Mouse (Mus musculus) monocyte, adult 5-6 weeks (primary cell): ENCODE measurements around the gene Vrk1. TPM values are rescaled to one million over a fixed set of nuclear protein-coding genes. Genes with fewer than 3 reads are reported as not detected.

ENCODE experiments used
- ATAC-seq: fragments of 153-309, 156-312 bp; replicated peaks from 2 replicates; pipeline ENCODE4 v1.8.0; 2017; ENCODE audit warnings: mild to moderate bottlenecking; ENCODE audit not compliant: low TSS enrichment, insufficient number of reproducible peaks, severe bottlenecking, poor library complexity, low FRiP score
- total RNA-seq: library from RNA; stranded (forward); fragments of 200-1000, 200-491, 200-594 nt; gene quantifications from 3 replicates; pipeline ENCODE4 v1.2.3, GENCODE M21; 2017

The Vrk1 gene
- total RNA-seq: 66.1 to 119 TPM (median 109 TPM) in 3 replicates

DNA sequence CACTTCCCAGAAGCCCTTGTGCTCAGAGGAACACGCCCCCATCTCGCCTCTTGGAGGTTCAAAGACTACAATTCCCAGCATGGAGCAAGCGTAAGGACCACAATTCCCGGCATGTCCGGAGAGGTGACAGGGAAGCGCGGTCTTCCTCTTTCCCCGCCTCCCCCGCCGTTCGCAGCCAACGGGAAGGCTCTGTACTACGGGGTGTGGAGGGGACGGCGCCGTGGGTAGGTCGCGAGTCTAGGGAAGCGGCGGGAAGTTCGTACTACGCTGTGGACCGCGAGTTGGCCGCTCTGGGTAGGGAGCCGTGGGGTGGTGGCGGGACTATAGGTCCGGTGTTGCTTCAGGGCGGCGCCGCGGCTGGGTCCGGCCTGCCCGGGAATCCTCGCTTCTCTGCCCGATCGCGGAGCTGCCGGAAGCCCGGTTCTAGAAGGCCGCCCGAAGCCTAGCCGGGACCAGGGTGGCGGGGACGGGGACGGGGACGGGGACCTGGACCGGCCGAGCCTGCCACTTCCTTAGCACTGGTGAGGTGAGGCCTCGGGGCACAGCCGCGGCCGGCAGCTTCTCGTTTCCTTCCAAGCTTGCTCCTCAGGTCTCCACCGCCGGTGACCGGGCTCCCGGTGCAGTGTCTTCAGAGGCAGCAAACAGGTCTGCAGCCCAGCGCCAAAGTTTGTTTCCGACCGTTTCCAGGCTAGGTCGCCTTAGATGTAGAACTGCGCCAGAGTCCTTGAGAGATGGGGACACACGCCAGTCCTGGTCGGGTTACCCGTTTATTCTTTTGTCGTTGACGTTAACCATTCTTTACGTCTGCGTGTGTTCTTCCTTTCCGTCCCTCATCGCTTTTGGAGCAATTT lies at the start of gene Vrk1:
Vrk1 (plus strand) TSS at position 164 of the 851 bp plus-strand sequence.
- peak; percentile 98 for ATAC-seq

DNA sequence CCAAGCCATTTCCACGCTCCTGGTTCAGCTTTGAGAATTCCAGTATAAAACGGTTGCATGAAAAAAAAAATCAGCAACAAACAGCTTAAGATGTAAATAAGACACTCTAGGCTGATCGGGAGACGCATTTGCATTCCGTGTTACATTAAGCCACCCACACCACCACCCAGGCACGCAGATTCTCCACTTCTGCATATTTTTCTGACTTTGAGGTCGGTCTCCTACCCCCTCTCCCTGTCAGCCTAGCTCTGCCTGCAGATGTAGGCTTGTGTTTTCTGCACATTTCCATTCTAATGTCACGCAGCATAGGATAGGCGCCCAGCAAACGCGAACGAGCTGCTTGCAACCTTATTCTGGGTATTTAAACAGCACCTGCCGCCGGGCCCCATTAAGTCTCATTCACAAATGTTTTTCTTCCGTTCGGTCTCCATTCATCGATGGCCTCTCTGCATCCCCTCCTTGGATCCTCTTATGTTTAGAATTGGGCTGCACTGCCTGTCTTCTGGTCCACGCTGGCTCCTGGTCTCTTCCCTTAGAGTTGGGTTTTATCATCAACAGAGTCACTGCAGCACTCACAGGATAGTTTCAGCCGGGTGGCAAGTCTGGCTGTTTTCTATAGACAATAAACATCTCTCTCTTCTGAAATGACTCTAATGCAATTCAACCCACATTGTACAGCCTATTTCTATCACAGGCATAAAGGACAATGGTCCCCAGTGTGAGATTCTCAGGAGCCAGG lies 49.3 kb upstream of the Vrk1 start:
- no peak for ATAC-seq

GRCm38 (mm10) chr12:105961667-105962066 lies 48.4 kb upstream of the Vrk1 start:
- no peak for ATAC-seq

DNA sequence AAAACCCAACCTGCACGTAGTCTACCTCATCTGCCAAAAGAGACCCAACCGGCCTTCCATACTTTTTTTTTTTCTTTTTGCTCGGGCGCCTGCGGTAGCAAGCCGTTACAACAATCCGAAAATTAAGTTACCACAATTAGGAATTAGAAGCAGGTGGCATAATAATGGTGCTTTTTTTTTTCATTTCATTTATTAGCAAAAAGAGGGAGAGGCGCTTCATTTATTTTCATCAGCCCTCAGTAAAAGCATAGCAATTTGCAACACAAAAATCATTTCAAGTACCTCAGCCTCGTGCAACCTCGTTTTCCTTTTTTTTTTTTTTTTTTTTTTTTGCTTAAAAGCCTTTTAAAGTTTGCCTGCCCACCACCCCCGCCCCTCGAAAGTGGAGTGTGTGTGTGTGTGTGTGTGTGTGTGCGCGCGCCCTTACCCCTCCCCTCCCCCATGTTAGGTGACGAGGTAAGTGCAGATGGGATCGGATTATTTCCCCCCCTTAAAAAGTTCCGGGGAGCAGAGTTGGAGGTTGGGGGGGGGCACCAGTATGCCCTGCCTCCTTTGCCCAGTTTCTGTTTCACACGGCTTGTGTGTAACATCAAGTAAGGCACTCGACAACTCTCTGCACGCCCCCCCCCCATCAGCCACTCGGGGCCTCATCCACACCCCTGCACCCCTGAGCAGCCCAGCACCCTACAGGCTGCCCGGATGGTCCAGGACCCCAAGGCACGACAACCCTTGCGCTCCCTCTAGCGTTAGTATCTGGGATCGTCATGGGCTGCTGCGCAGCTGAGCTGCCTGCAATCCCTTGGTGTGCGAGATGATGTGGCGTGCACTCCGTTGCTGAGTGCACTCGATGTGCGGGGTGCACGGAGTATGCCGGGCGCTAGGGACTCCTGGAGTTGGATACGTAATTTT lies 47.7 kb upstream of the Vrk1 start:
- ATAC-seq: peak; percentile 86

GRCm38 (mm10) chr12:105963012-105963572 lies 46.9 kb upstream of the Vrk1 start:
- ATAC-seq: peak; percentile 60

DNA sequence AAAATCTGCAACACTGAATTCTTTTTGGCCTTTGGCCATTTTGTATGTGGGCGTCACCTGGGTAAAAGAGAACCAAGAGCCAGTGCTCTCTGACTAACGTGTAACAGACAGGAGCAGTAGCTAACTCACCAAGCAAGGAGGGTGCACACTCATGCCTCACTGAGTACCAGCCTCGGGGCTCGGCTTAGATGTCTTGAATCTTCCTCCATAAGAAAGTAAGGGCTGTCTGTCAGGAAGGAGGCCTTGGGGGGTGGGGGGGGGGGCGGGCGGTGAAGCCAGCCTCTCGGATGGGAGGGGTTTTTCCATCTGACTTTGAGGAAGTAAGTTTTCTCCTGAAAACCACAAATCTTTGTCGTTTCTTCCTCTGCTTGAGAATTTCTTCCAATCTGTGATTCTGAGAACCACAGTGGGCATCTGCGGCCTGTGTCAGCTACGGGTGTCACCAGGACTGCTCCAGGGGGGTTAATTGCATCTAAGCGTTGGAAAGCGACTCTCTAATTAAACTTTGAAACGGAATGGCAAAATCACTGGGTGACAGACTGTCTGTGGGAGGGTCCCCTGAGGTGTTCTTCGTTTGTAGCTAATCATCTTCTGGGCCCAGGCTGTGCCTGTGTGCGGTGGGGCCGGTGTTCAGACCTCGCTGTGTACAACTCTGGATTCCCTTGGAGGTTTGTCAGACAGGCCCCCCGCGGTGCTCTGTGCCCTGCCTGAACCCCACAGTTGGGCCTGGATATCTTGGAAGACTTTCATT lies 43.0 kb upstream of the Vrk1 start:
- peak; percentile 44 for ATAC-seq

DNA sequence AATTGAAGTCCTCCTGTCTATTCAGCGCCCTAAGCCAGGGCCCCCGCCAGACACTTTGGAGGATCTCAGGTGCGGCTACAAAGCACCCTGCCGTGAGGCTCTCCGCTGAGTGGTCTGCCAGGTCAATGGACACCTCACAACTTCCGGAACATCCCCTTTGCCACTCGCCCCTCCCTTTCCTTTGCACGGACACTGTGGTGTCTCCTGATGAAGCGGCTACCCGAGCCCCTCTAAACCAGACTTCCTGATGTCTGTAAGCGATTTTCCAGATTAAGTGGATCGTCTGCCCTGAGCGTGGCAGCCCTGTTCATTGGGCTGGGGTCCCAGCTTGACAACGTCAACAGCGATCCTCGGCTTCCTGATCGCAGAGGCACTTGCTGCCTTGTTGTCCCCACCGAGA lies 42.2 kb upstream of the Vrk1 start:
- no peak for ATAC-seq

DNA sequence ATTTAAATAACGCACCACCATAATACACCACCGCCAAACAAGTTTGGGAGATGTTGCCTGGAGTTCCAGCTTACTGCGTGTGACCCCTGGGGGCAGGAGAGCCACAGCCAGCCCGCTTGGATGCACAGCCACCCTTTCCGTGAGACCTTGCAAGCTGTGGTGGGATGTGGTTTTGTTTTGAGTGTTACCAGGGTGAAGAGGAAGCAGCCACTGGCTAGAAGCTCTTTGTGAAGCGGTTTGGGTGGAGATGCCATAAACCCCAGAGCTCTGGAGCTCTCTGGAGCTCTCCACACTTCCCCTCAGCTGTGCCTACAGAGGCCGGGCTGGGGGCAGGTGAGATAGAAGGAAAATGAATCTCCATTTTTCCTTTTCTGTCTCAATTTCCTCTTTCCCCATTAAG lies 38.8 kb upstream of the Vrk1 start:
- ATAC-seq: peak; percentile 37; the same call in 1 of the 2 replicates

GRCm38 (mm10) chr12:105972673-105973072 lies 37.4 kb upstream of the Vrk1 start:
- ATAC-seq: no peak

GRCm38 (mm10) chr12:105973691-105974090 lies 36.3 kb upstream of the Vrk1 start:
- ATAC-seq: no peak

- ATAC-seq: no peak
These were observed 35.9 kb upstream of the Vrk1 start for GRCm38 (mm10) chr12:105974107-105974506.

- no peak; the same call in 1 of the 2 replicates for ATAC-seq
These were observed 28.7 kb upstream of the Vrk1 start for GRCm38 (mm10) chr12:105981121-105981973.

DNA sequence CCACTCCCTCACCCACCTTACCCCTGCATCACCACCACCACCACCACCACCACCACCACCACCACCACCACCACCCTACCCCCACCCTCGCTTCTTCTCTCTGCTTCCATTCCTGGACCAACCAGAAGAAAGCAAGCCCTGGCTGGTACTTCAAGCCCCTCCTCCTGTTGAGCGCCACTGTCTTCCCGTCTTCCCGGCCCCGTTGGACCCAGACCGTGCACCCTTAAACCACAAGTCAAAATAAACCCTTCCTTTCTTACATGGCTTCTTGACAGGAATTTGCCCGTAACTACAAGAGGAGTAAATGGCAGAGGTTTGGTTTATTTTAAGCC lies 28.1 kb upstream of the Vrk1 start:
- ATAC-seq: no peak

DNA sequence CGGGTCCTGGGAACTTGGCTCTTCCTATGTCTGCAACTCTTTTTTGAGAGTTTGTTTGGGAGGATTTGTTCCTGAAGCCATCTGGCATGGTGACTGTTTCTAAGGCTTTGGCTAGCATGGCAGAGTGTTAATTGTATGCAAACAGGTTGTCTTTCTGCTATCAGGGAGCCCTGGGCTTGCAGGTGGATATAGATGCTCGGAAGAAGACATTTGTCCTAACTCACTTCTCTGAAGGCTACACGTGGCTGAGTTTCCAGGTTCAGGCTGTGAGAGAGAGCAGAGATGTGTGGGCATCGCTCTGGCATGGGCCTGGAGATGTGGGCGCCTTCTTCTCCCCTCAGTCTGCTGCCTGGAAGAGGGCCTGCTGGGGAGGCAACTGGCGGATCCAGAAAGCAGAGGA lies 27.4 kb upstream of the Vrk1 start:
- no peak for ATAC-seq

DNA sequence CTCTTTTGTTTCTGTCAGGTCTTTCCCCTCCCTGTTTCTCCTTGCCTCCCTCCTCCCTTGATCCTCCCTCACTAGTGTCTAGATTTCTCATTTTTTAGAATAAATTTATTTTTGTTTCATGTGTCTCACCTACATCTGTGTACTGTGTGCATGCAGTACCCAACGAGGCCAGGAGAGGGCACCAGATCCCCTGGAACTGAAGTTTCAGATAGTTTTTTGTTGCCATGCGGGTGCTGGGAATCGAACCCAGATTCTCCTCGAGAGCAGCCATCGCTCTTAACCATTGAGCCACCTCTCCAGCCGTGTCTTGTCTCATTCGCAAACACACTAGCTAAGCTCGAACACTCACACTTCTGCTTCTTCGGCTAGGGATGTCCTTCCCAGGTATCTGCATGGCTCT lies 26.5 kb upstream of the Vrk1 start:
- no peak for ATAC-seq

DNA sequence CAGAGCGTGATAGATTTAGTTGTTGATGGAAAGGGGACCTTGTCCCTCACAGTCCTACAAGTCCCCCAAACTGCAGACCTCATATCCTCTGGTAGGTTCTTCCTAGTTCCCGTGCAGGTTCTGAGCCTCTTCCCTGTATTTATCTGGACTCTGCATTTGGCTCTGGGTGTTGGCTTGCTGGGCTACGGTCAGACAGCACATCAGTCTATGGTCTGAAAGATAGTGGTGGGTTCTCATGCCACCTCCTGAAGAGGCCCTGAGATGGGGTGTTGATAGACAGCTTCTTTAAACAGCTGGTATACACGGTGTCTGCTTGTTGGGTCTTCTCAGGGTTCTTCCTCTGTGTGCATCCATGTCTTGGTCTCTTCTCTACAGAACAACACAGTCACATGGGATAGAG lies 21.6 kb upstream of the Vrk1 start:
- ATAC-seq: no peak

GRCm38 (mm10) chr12:105992756-105993155 lies 17.3 kb upstream of the Vrk1 start:
- no peak for ATAC-seq
